Mouse (Mus musculus) embryo, embryonic 10 days (tissue): ENCODE data around the gene Gm42906.

Experiments
- DNase-seq: peaks from one replicate; pipeline ENCODE4 v3.0.0-alpha.2; 2015; ENCODE audit warnings: low spot score

Gm42906 gene

GRCm38 (mm10) chr5:151109822-151110221, 318.1 kb downstream of the Gm42906 start:
- DNase-seq, result no peak

GRCm38 (mm10) chr5:151108955-151109354, 319.0 kb downstream of the Gm42906 start:
- DNase-seq, result no peak

- DNase-seq, result peak; percentile 34
Observed at GRCm38 (mm10) chr5:151108291-151108897, 319.6 kb downstream of the Gm42906 start.

DNA sequence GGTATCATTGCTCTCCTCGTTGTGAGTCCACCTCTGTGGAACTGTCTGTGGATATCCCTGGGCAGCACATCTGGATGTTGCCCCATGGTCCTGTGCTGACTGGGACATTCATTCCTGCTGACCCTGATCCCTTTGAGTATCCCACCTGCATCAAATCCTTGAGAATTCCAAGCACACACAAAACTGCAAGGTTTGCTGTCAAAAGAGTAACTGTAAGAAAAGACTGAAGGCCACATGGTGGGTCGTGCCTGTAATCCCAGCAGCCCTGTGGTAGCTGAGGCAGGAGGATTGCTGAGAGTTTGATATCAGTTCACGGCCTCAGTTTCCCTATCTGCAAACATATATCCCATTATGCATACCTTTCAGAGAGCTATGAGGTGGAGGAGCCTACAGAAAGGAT, 321.1 kb downstream of the Gm42906 start:
- DNase-seq, result no peak

DNA sequence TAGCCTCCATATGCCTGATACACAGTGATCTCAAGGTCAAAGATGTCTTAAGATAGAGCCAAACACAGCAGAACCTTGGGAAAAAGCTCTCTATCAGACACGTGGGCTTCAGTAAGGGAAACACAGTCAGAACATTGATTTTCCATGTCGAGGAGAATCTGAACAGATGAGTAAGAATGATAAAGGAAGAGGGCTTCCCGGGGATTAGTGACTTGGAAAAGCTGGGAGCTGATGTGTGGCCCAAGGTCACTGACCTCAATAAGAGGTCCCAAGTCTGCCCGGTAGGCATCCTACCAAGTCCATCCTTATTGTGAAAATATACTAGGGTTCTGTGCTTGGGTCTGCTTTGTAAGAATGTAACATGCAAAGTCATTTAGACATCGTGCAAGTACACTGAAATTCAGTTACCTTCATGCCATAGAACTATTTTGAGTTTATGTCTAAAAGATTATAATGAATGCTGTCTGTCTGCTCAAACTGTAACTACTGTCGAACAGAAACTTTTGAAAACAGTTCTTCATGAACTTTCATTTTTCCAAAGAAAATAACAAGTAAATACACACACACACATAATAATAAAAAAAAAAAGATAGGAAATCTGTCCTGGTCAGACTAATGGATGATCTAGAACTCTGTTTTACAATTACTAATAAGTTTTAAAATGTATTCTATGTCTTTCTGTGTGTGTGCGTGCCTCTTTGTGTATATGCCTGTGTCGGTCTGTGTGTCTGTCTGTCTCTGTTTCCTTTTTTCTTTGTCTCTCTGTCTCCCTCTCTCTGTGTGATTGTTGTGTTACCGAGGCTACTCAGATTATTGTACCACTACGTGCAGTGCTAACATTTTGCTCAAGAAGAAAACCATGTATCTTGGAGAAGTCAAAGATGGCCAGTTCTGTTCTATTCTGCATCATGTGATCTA, 322.6 kb downstream of the Gm42906 start:
- DNase-seq, result no peak

- no peak for DNase-seq
Observed at GRCm38 (mm10) chr5:151104354-151105053, 323.5 kb downstream of the Gm42906 start.

GRCm38 (mm10) chr5:151103284-151103683, 324.7 kb downstream of the Gm42906 start:
- DNase-seq, result peak; percentile 45

DNA sequence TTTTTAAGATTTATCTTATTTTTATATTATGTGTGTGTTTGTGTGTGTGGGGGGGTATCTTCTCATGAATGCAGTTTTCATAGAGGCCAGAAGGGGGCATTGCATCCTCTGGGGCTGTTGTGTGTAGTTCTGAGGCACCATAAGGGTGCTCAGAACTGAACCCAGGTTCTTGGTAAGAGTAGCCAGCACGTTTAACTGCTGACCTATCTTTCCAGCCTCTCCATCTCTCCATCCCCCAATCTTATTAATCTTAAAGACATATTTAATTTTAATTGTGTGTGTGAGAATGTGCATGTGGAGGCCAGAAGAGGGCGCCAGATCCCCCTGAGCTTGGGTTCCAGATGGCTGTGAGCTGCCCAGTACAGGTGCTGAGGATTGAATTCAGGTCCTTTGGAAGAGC, 325.7 kb downstream of the Gm42906 start:
- no peak for DNase-seq

GRCm38 (mm10) chr5:151096012-151096411, 332.0 kb downstream of the Gm42906 start:
- no peak for DNase-seq

DNA sequence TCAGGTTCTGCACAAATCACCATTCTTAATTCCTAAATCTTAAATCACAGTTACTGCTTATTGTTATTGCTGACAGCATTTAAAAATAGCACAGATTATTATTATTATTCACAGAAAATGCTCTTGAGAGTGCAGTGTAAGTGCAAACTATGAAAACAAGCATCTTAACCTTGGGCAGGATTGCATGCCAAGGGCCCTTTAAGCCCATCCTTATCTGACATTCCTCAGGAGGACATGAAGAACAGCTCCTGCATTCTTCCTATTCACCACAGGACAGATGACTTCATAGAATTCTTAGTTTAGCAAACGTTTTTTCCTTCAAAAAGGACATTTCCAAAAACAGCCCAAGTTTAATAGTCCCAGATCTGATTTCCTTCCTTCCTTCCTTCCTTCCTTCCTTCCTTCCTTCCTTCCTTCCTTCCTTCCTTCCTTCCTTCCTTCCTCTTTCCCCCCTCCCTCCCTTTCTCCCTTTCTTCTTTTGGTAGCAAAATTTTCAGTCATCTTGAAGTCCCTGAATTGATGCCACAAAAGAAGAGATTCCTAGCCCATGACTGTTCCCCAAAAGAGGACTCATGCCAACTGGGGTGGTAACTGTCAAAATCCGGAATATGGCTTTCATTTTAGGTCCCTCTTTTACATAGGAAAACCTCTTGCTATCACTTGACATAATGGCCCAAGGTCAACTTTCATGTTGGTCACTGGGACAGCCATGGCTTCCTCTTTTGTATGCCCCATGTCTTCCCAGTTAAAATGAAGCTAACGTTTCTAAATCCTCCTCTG, 334.9 kb downstream of the Gm42906 start:
- no peak for DNase-seq

DNA sequence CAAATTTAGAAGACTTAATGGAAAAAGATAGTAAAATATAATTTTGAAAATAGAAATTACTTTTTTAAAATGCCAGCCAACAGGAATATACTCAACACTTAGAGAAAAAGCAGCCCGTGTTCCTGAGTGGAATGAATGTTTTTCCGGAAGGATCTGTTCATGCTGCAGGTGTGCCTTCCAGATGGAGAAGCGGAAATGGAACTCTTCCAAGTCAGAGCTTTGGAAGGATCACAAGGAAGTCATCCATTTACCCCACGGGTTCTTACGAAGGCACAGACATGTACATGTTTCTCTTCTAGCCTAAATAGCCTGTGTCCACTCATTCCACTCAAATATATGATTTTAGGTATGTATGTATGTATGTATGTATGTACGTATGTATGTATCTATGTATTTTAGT, 337.0 kb downstream of the Gm42906 start:
- DNase-seq, result no peak

GRCm38 (mm10) chr5:151089201-151089600, 338.8 kb downstream of the Gm42906 start:
- no peak for DNase-seq

GRCm38 (mm10) chr5:151086425-151087202, 341.3 kb downstream of the Gm42906 start:
- no peak for DNase-seq

DNA sequence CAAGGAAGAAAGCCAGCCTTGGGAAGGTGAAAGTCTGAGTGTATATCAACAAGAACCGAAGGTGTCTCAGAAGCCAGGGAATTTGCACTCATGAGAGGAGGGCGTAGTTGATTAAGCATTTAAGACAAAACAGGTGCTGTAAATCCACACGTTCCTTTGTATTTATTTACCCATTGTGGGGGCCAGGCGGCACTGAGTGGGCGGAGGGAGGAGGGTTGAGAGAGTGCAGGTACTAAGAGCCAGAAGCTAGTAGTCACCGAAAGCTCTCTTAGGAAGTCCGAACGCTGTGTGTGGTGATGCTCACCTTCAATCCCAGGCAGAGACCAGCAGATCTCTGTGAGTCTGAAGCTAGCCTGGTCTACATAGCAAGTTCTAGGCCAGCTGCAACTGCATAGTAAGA, 342.2 kb downstream of the Gm42906 start:
- DNase-seq, result no peak

GRCm38 (mm10) chr5:151080276-151080675, 347.7 kb downstream of the Gm42906 start:
- no peak for DNase-seq

GRCm38 (mm10) chr5:151077953-151078352, 350.0 kb downstream of the Gm42906 start:
- DNase-seq, result no peak

DNA sequence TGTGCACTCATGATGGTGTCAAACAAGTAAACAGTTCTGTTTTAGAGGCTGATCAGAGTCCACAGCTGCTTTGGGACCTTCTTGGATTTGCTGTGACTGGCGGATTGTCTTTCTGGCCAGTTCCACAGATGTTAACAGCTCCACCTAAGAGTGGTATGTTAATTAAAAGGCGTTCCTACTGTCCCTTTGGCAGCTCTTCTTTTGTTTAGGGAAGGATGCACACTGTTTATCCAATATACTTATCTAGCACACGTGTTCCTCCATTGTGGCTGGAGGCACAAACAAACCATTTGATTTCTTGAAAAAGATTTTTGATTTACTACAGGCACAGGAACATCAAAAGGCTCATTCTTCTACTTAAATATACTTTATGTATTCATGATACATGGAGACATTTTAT, 351.0 kb downstream of the Gm42906 start:
- DNase-seq, result no peak

- no peak for DNase-seq
Observed at GRCm38 (mm10) chr5:151074282-151074681, 353.7 kb downstream of the Gm42906 start.

DNA sequence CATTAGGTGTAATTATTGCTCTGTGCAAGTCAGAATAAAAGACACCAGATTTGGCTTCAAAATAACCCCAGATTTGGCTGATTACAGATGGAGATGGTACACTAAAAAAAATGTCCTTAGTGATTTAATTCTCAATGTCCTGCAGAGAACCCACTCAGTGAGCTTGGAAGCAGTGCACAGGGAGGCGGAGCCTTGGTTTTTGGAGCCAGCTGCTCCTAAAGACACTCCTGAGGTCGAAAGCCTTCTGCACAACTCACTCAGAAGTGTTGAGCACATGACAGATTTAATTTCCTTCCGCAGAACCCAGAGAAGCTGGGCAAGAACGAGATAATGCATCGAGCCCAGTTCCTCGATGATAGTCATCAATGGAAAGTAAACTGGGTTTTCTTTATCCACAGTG, 356.5 kb downstream of the Gm42906 start:
- no peak for DNase-seq

GRCm38 (mm10) chr5:151070896-151071295, 357.1 kb downstream of the Gm42906 start:
- DNase-seq, result peak; percentile 25

- no peak for DNase-seq
Observed at GRCm38 (mm10) chr5:151069569-151069968, 358.4 kb downstream of the Gm42906 start.
